Mouse (Mus musculus) layer of hippocampus, postnatal 36 days (tissue): ENCODE data around the gene Lin54. TPM values are rescaled to one million over a fixed set of nuclear protein-coding genes. Genes with fewer than 3 reads are reported as not detected.

ENCODE experiments used
- DNase-seq, 2 experiments: peaks; one replicate each; pipeline ENCODE4 v3.0.0; 2022
- microRNA-seq, 2 experiments: library from miRNA; unstranded; fragments of <30 nt; microRNA quantifications; one replicate each; pipeline ENCODE4 v1.2.0; 2021
- total RNA-seq, 2 experiments: library from RNA; stranded (reverse); gene quantifications; 2 replicates each; pipeline ENCODE4 v1.2.3; 2021

Lin54 gene
- total RNA-seq, 2 experiments from 2014 or later = 17.5 to 20.2 TPM

- DNase-seq = no peak
Measured at GRCm38 (mm10) chr5:100418077-100418476, 82.4 kb downstream of the Lin54 start.

DNA sequence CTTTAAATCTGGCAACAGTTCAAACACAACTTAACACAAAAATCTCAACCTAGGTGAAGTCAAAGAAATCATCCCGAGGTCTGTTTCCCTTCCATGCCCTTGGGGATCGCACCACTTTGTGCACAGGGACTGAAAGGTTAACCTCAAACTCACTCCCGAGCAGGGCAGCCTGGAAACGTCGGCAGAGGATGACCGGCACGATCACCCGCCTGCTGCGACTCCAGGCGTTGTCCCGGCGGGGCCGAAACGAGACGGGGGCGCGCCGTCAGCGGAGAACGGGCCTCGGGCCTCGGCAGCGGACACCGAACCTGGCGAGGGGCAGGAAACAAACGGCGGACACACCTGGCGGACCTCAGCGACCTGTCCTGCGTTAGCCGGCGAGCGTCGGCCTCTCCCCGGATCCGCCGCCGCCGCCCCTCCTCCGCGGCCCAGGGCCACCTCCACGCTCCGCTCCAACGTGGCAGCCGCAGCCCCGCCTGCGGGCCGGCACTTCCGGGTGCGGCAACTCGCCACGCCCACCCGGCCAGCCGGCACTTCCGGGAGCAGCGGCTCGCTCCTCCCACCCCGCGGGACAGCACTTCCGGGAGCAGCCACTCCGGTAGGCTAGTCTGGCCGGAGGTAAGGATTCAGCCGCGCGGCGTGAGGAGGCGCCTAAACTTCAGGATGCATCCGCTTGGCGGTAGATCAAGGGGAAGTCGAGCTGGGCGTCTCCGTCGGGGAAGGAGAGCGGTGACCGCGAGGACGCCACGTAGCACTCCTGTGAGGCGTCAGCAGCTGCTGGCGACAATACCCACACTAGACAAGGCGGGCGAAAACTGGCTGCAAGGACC is 84.5 kb downstream of the Lin54 start, which contains the start of gene Sec31a:
TSS of gene Sec31a (minus strand) at position 474 of the 830 bp plus-strand sequence.
- DNase-seq = peak; percentile 97 to 98

- DNase-seq = no peak
Measured at GRCm38 (mm10) chr5:100414474-100415196, 85.8 kb downstream of the Lin54 start.

DNA sequence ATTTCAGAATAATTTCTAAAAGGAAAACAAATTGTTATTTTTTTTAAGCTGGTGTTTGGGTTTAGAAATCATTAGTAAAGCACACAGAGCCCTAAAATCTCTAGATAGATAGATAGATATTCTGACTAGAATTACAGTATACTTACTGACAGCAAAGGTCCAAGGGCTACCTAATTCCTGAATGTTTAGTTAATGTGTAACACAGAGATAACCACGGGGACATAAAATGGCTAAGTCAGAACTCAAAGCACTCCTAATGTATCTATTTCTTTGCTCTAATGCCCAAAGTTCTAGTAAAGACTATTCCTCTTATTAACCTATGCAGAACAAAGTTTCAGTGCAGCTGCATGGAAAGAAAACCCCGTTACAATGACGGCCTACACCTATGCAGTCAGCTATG is 87.6 kb downstream of the Lin54 start:
- DNase-seq = no peak

DNA sequence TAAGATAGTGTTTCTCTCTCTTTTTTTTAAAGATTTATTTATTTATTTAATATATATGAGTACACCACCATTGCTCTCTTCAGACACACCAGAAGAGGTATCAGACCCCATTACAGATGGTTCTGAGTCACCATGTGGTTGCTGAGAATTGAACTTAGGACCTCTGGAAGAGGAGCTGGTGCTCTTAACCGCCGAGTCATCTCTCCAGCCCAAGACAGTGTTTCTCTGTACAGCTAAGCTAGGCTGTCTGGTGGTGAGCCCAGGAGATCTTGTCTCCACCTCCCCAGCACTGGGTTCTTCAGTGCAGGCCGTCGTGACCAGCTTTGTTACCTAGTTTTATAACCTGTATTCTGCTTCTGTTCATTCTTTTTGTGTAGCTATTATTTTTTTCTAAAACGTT is 90.2 kb downstream of the Lin54 start:
- DNase-seq = no peak

DNA sequence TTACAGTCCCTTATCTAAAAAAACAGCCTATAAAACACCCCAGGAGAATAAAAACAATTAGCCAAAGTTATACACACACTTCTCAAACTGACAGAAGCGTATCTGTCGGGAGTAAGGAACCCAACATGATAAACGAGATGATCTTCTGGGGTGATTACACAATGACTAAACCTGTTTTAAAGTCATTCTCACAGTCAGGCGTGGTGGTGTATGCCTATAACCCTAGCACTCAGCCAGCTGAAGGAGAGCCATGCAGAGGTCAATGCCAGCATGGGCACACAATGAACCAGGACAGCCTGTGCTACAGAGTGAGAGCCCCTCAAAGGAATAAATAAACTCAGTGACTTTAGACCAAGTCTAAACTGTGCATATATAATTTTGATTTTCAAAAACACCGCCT is 92.0 kb downstream of the Lin54 start:
- no peak for DNase-seq

GRCm38 (mm10) chr5:100396753-100397152 is 103.7 kb downstream of the Lin54 start:
- DNase-seq = no peak

DNA sequence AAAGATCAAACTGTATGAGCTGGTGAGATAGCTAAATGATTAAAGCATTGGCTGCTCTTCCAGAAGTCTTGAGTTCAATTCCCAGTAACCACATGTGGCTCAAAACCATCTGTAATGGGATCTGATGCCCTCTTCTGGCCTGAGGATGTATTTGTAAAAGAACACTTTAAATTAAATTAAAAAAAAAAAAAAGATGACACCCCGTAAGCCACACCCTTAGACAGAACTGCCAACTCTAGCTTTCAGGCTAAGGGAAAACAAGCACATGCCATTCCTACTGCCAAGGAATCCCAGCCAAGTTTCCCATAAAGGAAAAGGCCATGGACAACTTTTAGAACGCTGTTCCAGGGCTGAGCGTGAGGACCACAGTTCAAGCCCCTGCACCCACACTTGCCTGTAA is 106.8 kb downstream of the Lin54 start:
- no peak for DNase-seq

DNA sequence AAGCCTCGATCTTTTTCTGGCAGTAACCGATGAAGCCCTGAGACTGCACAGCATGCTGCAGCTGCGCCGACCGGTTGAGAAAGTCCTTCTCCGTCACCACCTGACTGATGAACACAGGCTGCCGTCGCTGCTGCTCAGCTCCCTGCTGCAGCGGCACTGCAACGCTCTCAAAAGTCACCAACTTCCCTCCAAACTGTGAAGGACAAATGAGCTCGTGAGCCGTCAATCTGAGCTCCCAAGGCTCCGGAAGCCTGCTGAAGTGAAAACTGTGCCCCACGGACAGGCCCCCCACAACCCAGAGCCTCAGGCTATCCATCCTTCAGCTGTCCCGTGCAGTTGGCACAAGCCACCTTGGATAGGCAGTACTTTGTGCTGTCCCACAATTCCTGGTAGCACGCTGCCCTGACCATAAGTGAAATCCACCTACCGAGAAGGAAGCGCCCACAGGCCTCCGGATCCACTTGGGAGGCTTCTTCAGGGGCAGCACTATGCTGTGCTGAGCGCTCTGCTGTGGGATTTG is 107.9 kb downstream of the Lin54 start:
- no peak for DNase-seq

Small RNA genes lying within 50 kb of the gene (microRNA-seq; reads per million reads assigned to microRNA genes)
- 0 reads per million in 2 experiments for gene Gm23222

Other genes starting within 250 kb of the Lin54 start
- 100 to 1,000 TPM in 1 of 2 experiments, 10 to 100 TPM in 1; 95.7 to 112 TPM for gene Sec31a, start 84.4 kb downstream of the Lin54 start, total RNA-seq
- gene Cops4, start 17.7 kb upstream of the Lin54 start, total RNA-seq = 10 to 100 TPM; 82.2 to 85.0 TPM
- not detected for gene Plac8, start 71.6 kb upstream of the Lin54 start, total RNA-seq
- 10 to 100 TPM; 76.4 to 83.5 TPM for gene Coq2, start 174.5 kb upstream of the Lin54 start, total RNA-seq
- gene Hpse, start 219.1 kb upstream of the Lin54 start, total RNA-seq = under 1 TPM; 0.60 to 0.73 TPM